Mouse (Mus musculus): ENCODE data around the gene Zc3h7b. TPM values are rescaled to one million over a fixed set of nuclear protein-coding genes. Genes with fewer than 3 reads are reported as not detected.
"Not testable (repeated sequence)": the region's sequence is repeated elsewhere in the genome, so short reads cannot be mapped to it uniquely, and the experiment has no call there.

Gene Zc3h7b
- 7.3 and 7.7 TPM in 2 replicates for polyA plus RNA-seq (2012; rRNA removed)

- WGBS = under 1% methylated on average over 65 of the region's 65 CpGs
- H3K4me3 ChIP-seq (ENCODE audit: low read depth, low read length) = peak within 1 kb of the TSS; percentile 95
- peak; percentile 30; the same call in 1 of the 2 replicates for TF ChIP-seq CTCF (IDR thresholded peaks at IDR 0.05; ENCODE audit: extremely low read depth, insufficient read length, insufficient replicate concordance, low read depth, low read length)
- peak; percentile 46; the same call in 1 of the 2 replicates for TF ChIP-seq POLR2A (IDR thresholded peaks at IDR 0.05; ENCODE audit: low read depth, low read length)
- no peaks in the 10 kb centered on the region for H3K36me3 ChIP-seq (ENCODE audit: control insufficient read depth, insufficient read depth, low read length)
- no peaks in the 10 kb centered on the region for H3K4me1 ChIP-seq (ENCODE audit: control insufficient read depth, insufficient read depth, insufficient read length, low read length)
- no peak within 1 kb of the TSS for H3K27ac ChIP-seq (ENCODE audit: insufficient read depth, low read depth, low read length)
- H3K27me3 ChIP-seq (ENCODE audit: control insufficient read depth, insufficient read depth, low read length) = 0 out of 2 replicates have a peak, but pooled peaks cover 5% of the 10 kb centered on the region
Observed at GRCm38 (mm10) chr15:81744992-81745600, at the start of gene Zc3h7b, which contains the start of gene Rangap1. Gene Zc3h7b (plus strand): TSS chr15:81745057. Gene Rangap1 (minus strand): TSS chr15:81745530.

- Histone ChIP-seq H3K27me3 (ENCODE audit: control insufficient read depth, insufficient read depth, low read length) (peaks cover 17% of the 10 kb centered on the region), H3K27ac (ENCODE audit: insufficient read depth, low read depth, low read length) (no peak within 1 kb of the TSS), H3K4me3 (ENCODE audit: low read depth, low read length) (no peak within 1 kb of the TSS), H3K4me1 (ENCODE audit: control insufficient read depth, insufficient read depth, insufficient read length, low read length) (peaks cover 8% of the 10 kb centered on the region; the same call in 1 of the 2 replicates), H3K36me3 (ENCODE audit: control insufficient read depth, insufficient read depth, low read length) (no peaks in the 10 kb centered on the region)
- 85% methylated on average over 7 of the region's 7 CpGs for WGBS
- TF ChIP-seq CTCF (IDR thresholded peaks at IDR 0.05; ENCODE audit: extremely low read depth, insufficient read length, insufficient replicate concordance, low read depth, low read length) = no peak
- TF ChIP-seq POLR2A (IDR thresholded peaks at IDR 0.05; ENCODE audit: low read depth, low read length) = no peak
Observed at GRCm38 (mm10) chr15:81697175-81697574, 47.7 kb upstream of the Zc3h7b start, which contains the start of gene Chadl. Gene Chadl (minus strand): TSS chr15:81697287.

GRCm38 (mm10) chr15:81697847-81698246 is 47.0 kb upstream of the Zc3h7b start:
- Histone ChIP-seq H3K27me3 (ENCODE audit: control insufficient read depth, insufficient read depth, low read length) (peaks cover 17% of the 10 kb centered on the region), H3K4me1 (ENCODE audit: control insufficient read depth, insufficient read depth, insufficient read length, low read length) (peaks cover 8% of the 10 kb centered on the region; the same call in 1 of the 2 replicates), H3K4me3 (ENCODE audit: low read depth, low read length) (no peak overlapping the region), H3K36me3 (ENCODE audit: control insufficient read depth, insufficient read depth, low read length) (no peaks in the 10 kb centered on the region), H3K27ac (ENCODE audit: insufficient read depth, low read depth, low read length) (no peak overlapping the region)
- 46% methylated on average over 3 of the region's 3 CpGs for WGBS
- TF ChIP-seq CTCF (IDR thresholded peaks at IDR 0.05; ENCODE audit: extremely low read depth, insufficient read length, insufficient replicate concordance, low read depth, low read length) (no peak), POLR2A (IDR thresholded peaks at IDR 0.05; ENCODE audit: low read depth, low read length) (no peak)

- TF ChIP-seq CTCF (IDR thresholded peaks at IDR 0.05; ENCODE audit: extremely low read depth, insufficient read length, insufficient replicate concordance, low read depth, low read length) (no peak), POLR2A (IDR thresholded peaks at IDR 0.05; ENCODE audit: low read depth, low read length) (no peak)
- WGBS = 44% methylated on average over 2 of the region's 2 CpGs
Observed at GRCm38 (mm10) chr15:81698532-81698931, 46.3 kb upstream of the Zc3h7b start.

GRCm38 (mm10) chr15:81700161-81700560 is 44.7 kb upstream of the Zc3h7b start:
- no peak overlapping the region for H3K27ac ChIP-seq (ENCODE audit: insufficient read depth, low read depth, low read length)
- 26% methylated on average over 2 of the region's 2 CpGs for WGBS
- H3K27me3 ChIP-seq (ENCODE audit: control insufficient read depth, insufficient read depth, low read length) = no peaks in the 10 kb centered on the region
- H3K36me3 ChIP-seq (ENCODE audit: control insufficient read depth, insufficient read depth, low read length) = peaks cover 14% of the 10 kb centered on the region
- no peaks in the 10 kb centered on the region for H3K4me1 ChIP-seq (ENCODE audit: control insufficient read depth, insufficient read depth, insufficient read length, low read length)
- TF ChIP-seq POLR2A (IDR thresholded peaks at IDR 0.05; ENCODE audit: low read depth, low read length) (no peak), CTCF (IDR thresholded peaks at IDR 0.05; ENCODE audit: extremely low read depth, insufficient read length, insufficient replicate concordance, low read depth, low read length) (no peak)
- H3K4me3 ChIP-seq (ENCODE audit: low read depth, low read length) = no peak overlapping the region

More at GRCm38 (mm10) chr15:81698532-81698931, 46.3 kb upstream of the Zc3h7b start:
- H3K27ac ChIP-seq (ENCODE audit: insufficient read depth, low read depth, low read length) = no peak overlapping the region
- H3K27me3 ChIP-seq (ENCODE audit: control insufficient read depth, insufficient read depth, low read length) = peaks cover 13% of the 10 kb centered on the region
- H3K36me3 ChIP-seq (ENCODE audit: control insufficient read depth, insufficient read depth, low read length) = no peaks in the 10 kb centered on the region
- no peak overlapping the region for H3K4me3 ChIP-seq (ENCODE audit: low read depth, low read length)
- H3K4me1 ChIP-seq (ENCODE audit: control insufficient read depth, insufficient read depth, insufficient read length, low read length) = peaks cover 5% of the 10 kb centered on the region; the same call in 1 of the 2 replicates

- no peaks in the 10 kb centered on the region for H3K27me3 ChIP-seq (ENCODE audit: control insufficient read depth, insufficient read depth, low read length)
- H3K4me1 ChIP-seq (ENCODE audit: control insufficient read depth, insufficient read depth, insufficient read length, low read length) = no peaks in the 10 kb centered on the region
- H3K36me3 ChIP-seq (ENCODE audit: control insufficient read depth, insufficient read depth, low read length) = peaks cover 18% of the 10 kb centered on the region
- no peak overlapping the region for H3K4me3 ChIP-seq (ENCODE audit: low read depth, low read length)
- no peak overlapping the region for H3K27ac ChIP-seq (ENCODE audit: insufficient read depth, low read depth, low read length)
- 25% methylated on average over 8 of the region's 8 CpGs for WGBS
- TF ChIP-seq CTCF (IDR thresholded peaks at IDR 0.05; ENCODE audit: extremely low read depth, insufficient read length, insufficient replicate concordance, low read depth, low read length) (no peak), POLR2A (IDR thresholded peaks at IDR 0.05; ENCODE audit: low read depth, low read length) (no peak)
Observed at GRCm38 (mm10) chr15:81700601-81701000, 44.3 kb upstream of the Zc3h7b start.

GRCm38 (mm10) chr15:81701350-81701749 is 43.5 kb upstream of the Zc3h7b start:
- not testable (repeated sequence) for H3K27me3 ChIP-seq (ENCODE audit: control insufficient read depth, insufficient read depth, low read length); H3K4me1 ChIP-seq (ENCODE audit: control insufficient read depth, insufficient read depth, insufficient read length, low read length); H3K27ac ChIP-seq (ENCODE audit: insufficient read depth, low read depth, low read length); H3K4me3 ChIP-seq (ENCODE audit: low read depth, low read length)
- H3K36me3 ChIP-seq (ENCODE audit: control insufficient read depth, insufficient read depth, low read length) = peaks cover 23% of the 10 kb centered on the region
- 84% methylated on average over 4 of the region's 4 CpGs for WGBS
